Mouse (Mus musculus) C2C12 (cell line): ENCODE measurements around the gene Pfkfb3.

Experiments
- CTCF ChIP-seq: IDR thresholded peaks from one replicate; pipeline ENCODE4 v1.5.1; 2011; ENCODE audit not compliant: control insufficient read depth, insufficient read depth, insufficient read length
- MAX ChIP-seq: IDR thresholded peaks from one replicate; pipeline ENCODE4 v1.6.1; 2011; ENCODE audit warnings: mild to moderate bottlenecking, control low read depth
- MYOG ChIP-seq: IDR thresholded peaks from one replicate; pipeline ENCODE4 v1.6.1; 2011; ENCODE audit not compliant: control insufficient read depth, insufficient read length; ENCODE audit errors: extremely low read depth

DNA sequence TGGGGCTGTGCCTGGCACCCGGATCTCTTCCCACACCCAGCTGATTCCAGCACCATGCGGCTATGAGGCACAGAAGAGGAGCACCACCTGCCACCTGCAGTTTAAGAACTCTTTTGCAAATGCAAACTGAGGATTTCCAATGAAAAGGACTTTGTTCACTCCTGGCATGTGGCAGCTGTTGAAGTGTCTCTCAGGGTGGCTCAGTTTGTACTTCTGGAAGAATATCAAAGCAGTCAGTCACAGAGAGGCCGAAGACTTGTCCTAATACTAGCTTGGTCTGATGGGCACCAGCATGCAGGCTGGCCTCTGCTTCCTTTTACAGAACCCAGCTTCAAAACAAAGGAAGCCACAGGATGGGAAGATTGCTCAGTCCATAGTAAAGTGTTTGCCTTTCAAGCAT lies 62.4 kb downstream of the Pfkfb3 start:
- TF ChIP-seq CTCF (no peak), MYOG (no peak), MAX (no peak)
